Mouse (Mus musculus) retina, postnatal 7 days (tissue): ENCODE results near the gene Gm12355.
A peak's percentile ranks its signal among the peaks of the same experiment; 100 is the strongest.
"Not testable (repeated sequence)": the region's sequence is repeated elsewhere in the genome, so short reads cannot be mapped to it uniquely, and the experiment has no call there.

Source experiments
- DNase-seq: peaks from one replicate; pipeline ENCODE4 v3.0.0-alpha.2; 2012; ENCODE audit warnings: low read depth, low spot score

The Gm12355 gene

DNA sequence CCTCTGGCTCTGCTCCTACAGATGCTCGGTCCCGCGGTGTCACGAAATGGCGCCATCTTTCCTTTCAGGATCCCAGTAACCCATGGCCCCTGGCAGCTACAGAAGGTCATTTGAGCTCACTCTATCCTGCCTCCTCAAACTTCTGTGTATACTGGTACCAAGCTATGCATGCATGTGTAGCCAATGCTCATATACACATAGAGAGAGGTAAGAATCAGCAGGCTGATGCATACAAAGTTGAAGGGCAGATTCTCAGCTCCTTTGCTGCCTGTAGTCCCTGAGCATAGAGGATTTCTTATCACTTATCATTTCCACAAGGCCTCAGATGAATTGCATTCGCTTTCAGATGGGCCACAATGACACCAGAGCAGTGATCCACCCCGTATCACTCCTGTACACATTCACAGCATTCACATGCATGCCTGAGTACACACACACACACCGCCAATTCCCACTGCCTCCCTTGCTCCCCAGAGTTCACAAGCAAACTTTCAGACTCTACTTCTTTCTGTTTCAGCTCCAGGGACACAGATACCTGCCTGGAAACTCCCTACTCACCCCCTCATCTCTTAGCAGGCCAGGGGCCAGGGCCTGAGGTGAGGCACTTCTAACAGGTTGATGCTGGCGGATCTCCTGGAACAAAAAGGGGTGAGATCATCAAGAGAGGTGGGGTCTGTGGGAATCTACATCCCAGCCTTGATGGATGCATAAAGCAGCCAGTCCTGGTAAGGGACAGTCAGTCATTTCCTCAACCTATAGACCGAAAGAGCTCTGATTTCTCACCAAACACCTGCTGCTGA is at the start of gene Gm12355, which contains the start of gene Gsdma3:
Gene Gm12355, minus strand, starts transcription at position 51 of the 800 bp plus-strand sequence.
Gene Gsdma3, plus strand, starts transcription at position 750 of the 800 bp plus-strand sequence.
- no peak for DNase-seq

DNA sequence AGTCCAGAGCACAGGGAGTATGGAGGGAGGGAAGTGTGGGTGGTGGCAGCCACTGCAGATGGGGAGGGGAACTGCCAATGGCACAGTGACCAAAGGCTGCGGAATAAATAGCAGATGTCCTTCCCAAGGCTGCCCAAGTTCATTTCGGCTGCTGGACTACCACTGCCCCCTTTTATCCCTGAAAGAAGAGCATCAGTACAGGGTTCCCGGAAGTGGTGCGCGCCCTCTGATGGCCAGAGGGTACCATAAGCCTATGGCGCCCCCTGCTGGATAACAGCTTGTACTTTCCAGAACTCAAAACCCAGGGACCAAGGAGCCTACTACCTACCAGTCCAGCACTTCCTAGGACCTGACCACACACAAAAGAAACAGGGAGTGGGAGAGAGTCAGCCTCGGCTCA is 47.7 kb upstream of the Gm12355 start:
- DNase-seq, result peak; percentile 39

DNA sequence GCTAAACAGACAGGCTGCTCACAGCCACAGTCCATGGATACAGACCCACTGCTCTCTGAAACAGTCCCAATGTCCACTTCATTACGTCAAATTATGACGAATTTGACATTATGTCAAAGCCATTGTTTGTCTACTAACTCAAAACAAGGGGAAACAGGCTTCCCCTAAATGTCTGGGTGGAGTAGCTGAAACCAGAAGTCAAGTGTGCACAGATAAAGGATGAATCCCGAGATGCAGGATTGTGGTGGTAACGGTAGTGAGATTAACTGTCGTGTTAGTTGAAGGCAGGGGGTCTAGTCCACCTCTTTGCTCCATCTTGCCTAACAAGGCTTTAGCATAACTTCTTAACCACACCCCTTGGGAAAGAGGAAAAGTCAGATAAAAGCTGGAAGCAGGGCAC is 47.0 kb upstream of the Gm12355 start:
- no peak for DNase-seq

DNA sequence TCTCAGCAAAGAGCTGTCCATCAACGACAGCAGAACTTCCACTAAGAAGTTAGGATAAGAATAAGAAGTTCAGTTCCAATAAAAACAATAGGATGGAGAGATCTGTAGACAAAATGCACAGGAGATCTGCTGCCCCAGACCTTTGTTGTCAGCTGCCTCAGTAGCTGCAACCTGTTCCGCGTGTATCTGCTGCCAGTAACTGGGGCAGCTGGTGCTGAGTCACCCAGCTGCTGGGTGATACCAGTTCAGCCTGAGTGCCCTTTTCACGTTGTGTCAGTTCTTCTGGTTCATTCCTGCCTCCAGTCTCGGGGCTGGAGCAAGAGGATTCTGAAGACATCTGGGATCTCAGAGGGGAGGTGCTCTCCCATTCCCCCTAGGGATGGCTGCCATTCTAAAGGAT is 46.4 kb upstream of the Gm12355 start:
- DNase-seq, result no peak

DNA sequence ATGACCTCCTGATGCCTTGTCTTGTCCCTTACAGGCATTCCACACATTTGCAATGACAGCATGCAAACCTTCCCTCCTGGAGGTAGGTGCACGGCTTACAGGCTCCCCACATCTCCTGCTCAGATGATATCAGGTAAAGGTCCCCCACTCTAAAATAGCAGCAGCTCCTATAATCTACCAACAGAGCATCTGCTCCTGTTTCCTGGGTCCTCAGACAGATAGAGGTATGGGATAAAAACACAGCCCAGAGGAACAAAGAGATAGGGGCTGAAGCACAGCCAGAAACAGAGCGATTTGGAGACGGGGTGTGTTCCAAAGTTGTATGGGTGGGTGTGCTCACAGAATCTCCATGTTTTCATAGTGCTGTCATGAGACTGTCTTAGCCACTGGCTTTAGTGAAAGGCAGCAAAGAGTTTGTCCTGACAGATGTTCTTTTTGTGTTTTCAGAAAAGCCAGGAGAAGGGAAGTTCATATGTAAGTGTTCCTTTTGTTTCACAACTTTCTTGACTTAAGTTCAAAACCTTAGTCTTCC is 45.9 kb upstream of the Gm12355 start:
- DNase-seq, result no peak

DNA sequence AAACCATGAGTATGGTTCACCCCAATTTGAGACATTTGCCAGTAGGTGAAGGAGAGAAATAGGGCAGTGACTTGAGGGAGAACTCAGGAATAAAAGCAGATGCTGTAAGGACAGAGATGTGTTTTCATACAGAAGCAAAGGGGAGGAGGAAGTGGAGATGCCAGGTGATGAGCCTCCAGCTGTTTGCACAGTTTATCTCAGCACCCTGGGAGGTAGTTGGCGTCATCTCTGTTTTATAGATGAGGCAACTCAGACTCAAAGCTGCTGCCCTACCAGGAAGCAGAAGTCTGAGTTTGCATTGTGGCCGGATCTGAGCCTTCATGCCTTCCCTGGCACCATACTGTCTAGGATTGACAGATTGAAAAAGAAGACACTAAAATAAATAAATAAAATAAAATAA is 43.5 kb upstream of the Gm12355 start:
- DNase-seq, result no peak

DNA sequence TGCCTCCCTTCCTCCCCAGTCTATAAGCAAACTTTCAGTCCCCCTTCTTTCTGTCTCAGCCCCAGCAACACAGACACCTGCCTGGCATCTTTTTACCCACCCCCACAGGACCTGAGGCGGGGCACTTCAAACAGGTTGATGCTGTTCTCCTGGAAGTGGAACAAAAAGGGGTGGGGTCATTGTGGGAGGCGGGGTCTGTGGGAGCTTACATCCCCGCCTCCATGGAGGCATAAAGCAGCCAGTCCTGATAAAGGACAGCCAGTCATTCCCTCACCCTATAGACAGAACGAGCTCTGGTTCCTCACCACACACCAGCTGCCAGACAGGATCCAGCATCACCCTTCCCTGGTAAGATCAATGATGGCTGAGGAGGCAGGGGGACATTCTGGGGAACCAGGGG is 38.6 kb upstream of the Gm12355 start, which contains the start of gene Gsdma:
Gene Gsdma, plus strand, starts transcription at position 261 of the 400 bp plus-strand sequence.
- no peak for DNase-seq

DNA sequence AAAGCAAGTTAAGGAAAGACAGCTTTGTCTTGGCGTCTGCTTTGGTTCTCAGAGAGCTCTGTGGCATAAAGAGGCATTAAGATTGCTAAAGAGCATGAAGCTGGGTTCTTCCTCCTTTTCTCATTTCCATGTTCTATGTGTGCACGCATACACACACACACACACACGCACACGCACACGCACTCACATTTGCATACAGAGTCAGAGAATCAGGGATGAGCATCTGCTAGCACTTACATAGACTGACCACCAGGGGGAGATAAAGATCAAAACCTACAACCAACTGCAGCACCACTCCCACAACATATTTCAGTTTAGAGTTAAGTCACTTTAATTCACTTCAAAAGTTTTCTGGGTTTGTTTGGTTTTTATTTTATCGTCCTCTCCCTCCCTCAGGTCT is 35.1 kb upstream of the Gm12355 start:
- peak; percentile 42 for DNase-seq

DNA sequence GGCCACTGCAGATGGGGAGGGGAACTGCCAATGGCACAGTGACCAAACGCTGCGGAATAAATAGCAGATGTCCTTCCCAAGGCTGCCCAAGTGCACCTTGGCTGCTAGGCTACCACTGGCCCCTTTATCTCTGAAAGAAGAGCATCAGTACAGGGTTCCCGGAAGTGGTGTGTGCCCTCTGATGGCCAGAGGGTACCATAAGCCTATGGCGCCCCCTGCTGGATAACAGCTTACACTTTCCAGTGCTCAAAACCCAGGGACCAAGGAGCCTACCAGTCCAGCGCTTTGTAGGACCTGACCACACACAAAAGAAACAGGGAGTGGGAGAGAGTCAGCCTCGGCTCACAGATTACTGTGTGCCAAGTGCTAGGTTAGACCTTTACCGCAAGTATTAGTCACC is 29.6 kb upstream of the Gm12355 start:
- peak; percentile 40 for DNase-seq

DNA sequence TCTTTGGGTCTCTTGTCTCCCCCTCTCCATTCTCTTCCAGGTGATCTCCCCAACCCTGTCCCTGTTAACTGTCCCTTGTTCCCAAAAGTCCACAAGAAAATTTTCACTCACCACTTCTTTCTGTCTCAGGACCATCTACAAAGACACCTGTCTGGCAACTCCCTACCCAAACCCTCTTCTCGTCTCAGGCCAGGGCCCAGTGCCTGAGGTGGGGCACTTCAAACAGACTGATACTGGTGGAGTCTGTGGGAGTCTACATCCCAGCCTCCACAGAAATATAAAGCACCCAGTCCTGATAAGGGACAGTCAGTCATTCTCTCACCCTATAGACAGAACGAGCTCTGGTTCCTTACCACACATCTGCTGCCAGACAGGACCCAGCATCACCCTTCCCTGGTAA is 21.0 kb upstream of the Gm12355 start, which contains the start of gene Gsdma2:
Gene Gsdma2, plus strand, starts transcription at position 301 of the 400 bp plus-strand sequence.
- DNase-seq, result no peak

DNA sequence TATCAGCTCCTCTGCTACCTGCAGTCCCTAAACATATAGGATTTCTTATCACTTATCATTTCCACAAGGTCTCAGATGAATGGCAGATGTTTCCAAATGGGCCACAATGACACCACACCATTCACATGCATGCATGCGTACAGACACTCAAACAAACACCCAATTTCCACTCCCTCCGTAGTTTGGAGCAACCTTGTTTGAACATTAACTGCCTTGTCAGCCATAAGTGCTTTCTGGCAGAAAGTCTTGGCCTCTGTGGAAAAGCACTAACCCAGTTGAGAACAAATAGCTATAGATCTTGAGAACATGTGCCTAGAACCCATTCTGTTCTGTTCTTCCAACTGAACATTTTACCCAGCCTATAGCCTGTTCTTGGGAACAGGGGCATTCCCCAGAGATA is 20.5 kb upstream of the Gm12355 start:
- no peak for DNase-seq

DNA sequence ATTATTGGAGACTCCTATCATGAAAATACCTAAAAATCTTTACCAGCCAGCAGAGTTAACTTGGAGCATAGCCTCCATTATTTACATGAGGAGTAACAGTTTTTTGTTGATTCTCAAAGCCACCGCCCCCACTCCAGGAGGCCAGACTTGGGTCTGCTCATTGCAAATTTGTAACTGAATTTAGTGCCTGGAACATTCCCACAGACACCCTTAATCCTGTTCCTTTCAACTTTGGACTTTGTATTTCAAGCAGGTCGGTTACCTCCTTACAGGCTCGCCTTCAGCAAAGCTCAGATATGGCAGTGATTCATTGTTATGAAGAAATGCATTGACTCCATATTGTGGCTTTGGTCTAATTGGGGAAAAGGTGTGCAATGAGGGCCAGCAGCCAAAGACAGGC is 19.3 kb upstream of the Gm12355 start:
- DNase-seq, result no peak

DNA sequence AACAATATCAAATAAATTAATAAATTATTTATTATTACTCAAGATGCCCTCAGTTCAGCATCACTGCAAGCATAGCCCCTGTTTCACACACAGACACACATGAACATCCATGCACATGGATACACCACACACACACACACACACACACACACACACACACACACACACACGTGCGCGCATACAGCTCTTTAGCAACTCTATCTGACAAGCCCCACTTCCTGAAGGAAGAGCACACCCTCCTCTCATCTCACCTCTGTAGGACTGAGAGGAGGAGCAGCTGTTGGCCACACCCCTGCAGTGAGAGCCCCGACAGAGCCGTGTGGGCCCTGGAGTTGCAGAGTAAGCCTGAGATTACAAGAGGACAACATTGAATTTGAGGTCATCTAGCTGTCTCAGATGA is 14.6 kb upstream of the Gm12355 start:
- no peak for DNase-seq

DNA sequence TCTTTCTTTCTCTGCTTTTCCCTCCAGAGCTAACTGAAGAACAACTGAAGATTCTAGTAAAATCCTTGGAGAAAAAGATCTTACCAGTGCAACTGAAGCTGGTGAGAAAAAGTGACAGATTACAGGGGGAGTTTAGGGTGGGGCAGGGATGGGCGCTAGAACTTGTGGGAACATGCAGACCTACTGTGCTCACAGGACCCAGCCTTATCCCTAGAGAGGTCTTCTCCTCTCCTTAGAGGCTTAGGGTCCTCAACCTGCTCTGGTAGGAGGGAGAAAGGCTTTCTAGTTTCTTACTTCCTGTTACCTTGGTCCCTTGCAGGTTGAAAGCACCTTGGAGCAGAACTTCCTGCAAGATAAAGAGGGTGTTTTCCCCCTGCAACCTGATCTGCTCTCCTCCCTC is 12.0 kb upstream of the Gm12355 start:
- no peak for DNase-seq

DNA sequence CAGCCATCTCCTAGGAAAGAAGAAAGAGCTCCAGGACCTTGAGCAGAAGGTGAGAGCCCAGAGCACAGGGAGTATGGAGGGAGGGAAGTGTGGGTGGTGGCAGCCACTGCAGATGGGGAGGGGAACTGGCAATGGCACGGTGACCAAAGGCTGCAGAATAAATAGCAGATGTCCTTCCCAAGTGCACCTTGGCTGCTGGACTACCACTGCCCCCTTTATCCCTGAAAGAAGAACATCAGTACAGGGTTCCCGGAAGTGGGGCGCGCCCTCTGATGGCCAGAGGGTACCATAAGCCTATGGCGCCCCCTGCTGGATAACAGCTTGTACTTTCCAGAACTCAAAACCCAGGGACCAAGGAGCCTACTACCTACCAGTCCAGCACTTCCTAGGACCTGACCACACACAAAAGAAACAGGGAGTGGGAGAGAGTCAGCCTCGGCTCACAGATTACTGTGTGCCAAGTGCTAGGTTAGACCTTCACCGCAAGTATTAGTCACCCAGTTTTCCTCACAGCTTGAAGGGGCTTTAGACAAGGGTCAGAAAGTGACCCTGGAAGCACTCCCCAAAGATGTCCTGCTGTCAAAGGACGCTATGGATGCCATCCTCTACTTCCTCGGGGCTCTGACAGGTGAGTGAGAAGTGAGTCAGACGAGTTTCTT is 10.0 kb upstream of the Gm12355 start:
- DNase-seq, result peak; percentile 21

DNA sequence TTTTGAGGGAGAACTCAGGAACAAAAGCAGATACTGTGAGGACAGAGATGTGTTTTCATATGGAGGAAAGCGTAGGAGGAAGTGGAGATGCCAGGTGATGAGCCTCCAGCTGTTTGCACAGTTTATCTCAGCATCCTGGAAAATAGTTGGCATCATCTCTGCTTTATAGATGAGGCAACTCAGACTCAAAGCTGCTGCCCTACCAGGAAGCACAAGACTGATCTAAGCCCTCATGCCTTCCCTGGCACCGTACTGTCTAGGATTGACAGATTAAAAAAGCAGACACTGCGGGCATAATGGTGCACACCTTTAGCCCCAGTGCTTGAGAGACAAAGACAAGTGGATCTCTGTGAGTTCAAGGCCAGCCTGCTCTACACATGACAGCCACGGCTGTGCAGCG is 5.2 kb upstream of the Gm12355 start:
- DNase-seq, result no peak

DNA sequence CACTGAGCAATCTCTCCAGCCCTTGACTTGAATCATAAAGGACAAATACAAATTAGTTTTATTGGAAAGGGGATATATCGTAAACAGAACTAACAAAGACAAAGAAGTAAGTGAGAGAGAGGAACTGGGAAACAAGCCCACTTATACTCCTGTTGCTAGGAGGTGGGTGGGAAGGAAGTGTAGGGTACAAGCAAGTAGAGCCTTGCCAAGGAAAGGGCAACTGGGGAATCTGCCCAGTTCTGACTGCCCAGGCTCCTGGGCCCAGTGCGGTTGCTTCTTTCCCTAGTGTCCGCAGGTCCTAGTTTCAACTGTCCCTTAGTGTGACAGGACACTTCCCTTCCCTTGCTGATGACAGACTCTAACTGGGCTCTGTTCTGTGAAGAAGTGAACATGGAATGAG is 3.2 kb upstream of the Gm12355 start:
- DNase-seq, result no peak

DNA sequence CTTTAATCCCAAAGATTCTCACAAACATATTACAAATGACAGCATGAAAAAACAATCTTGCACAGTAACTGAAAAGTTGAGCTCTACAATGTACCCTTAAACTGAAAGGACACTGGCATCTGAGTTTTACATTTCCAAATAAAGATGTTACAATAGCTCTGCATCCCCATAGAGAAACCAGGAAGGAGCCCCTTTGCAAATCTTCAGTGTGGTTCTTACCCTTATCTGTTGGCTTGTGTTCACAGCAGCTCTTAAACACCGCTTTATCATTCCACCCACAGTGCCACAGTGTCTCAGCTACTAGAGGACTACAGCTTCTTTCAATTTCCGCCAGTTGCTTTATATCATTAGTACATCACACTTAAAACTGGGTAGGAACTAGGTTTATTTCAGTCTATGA is 1.1 kb downstream of the Gm12355 start:
- not testable (repeated sequence) for DNase-seq

DNA sequence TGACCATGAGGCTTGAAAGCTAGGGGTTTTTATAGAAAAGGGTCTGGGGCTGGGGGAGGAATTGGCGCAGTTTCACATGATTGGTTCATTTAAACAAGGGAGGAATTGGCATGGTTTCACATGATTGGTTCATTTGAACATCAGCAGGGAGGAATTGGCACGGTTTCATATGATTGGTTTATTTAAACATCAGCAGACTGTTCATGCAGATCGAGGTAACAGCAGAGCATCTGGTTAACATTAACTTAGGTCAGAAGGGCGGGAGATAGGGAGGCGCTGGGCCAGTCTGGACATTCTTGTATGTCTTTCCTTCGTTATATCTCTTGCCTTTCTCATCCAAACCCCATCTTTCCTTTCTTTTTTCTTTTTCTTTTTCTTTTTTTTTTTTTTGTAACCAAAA is 1.5 kb downstream of the Gm12355 start:
- not testable (repeated sequence) for DNase-seq

DNA sequence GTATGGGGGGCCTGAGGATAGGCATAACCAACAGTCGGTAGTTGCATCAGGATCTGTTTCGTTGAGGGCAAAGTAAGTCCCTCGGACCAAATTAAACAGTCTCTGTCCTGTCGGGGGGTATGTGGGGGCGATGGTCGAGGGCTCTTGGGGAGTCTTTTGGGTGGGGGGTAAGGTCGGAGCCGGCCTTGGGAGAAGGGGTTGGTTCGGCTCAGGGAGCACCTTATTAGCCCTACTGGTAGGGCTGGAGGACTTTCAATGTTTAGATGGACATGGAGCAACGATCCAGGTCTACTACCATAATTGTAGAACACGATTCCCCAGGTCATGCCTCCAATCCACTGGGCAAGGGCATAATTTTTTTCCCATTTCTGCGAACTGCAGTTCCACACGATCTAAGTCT is 4.7 kb downstream of the Gm12355 start:
- DNase-seq, result no peak

DNA sequence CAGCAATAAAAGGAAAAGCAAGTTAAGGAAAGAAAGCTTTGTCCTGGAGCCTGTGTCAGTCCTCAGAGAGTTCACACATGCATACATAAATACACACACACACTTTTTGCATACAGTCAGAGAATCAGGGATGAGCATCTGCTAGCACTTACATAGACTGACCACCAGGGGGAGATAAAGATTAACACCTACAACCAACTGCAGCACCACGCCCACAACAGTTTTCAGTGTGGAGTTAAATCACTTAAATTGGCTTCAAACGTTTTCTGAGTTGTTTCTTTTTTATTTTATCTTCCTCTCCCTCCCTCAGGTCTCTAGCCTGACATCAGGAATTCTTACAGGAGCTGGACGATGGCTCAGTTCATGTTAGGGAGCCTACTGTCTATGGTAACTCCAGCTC is 18.7 kb downstream of the Gm12355 start:
- DNase-seq, result no peak

DNA sequence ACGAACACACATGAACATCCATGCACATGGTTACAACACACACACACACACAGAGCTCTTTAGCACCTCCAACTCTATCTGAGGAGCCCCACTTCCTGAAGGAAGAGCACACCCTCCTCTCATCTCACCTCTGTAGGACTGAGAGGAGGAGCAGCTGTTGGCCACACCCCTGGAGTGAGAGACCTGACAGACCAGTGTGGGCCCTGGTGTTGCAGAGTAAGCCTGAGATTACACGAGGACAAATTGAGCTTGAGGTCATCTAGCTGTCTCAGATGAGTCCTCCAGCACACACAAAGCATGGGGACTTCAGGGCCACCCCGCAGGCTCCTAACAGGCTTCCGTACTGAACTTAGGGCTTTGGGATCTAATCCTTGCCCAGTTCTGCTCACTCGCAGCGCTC is 20.6 kb downstream of the Gm12355 start:
- not testable (repeated sequence) for DNase-seq

DNA sequence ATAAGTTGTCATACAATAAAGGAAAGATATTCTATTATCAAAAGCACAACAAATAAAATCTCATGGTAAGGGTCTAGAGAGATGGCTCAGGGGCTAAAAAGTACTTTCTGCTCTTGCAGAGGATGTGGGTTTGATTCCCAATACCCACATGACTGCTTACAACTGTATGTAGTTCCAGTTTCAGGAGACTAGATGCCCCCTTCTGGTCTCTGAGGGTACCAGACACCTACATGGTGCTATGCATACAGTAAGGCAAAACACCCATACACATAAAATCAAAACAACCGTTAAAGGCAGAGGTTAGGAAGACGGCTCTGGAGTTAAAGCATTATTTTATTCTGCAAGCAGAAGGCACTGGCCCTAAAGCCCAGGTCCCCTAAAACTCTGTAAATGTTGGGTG is 21.5 kb downstream of the Gm12355 start:
- no peak for DNase-seq
